Mouse (Mus musculus) kidney, adult 2 months (tissue): ENCODE results near the gene Ctu1.

Experiments used
- CTCF ChIP-seq: fragments of 200-500 bp; conservative IDR thresholded peaks from 2 replicates; pipeline ENCODE4 v1.5.1; 2011; ENCODE audit warnings: low read depth, mild to moderate bottlenecking, control low read depth, low read length, moderate library complexity, mixed read lengths; ENCODE audit not compliant: insufficient read depth, insufficient read length
- POLR2A ChIP-seq: fragments of 200-500 bp; IDR thresholded peaks from one replicate; pipeline ENCODE4 v1.6.1; 2011; ENCODE audit warnings: low read depth, low read length, control low read depth

- TF ChIP-seq CTCF (no peak), POLR2A (no peak)
Measured at GRCm38 (mm10) chr7:43642587-43642986, 29.2 kb upstream of the Ctu1 start.
